Mouse (Mus musculus): ENCODE results near the gene 2300009A05Rik. TPM values are rescaled to one million over a fixed set of nuclear protein-coding genes. Genes with fewer than 3 reads are reported as not detected.

Gene 2300009A05Rik
- 3.5 and 7.2 TPM in 2 replicates for total RNA-seq (2023)

GRCm38 (mm10) chr9:63398611-63399462, at the start of gene 2300009A05Rik:
Gene 2300009A05Rik (minus strand): TSS chr9:63399246.

DNA sequence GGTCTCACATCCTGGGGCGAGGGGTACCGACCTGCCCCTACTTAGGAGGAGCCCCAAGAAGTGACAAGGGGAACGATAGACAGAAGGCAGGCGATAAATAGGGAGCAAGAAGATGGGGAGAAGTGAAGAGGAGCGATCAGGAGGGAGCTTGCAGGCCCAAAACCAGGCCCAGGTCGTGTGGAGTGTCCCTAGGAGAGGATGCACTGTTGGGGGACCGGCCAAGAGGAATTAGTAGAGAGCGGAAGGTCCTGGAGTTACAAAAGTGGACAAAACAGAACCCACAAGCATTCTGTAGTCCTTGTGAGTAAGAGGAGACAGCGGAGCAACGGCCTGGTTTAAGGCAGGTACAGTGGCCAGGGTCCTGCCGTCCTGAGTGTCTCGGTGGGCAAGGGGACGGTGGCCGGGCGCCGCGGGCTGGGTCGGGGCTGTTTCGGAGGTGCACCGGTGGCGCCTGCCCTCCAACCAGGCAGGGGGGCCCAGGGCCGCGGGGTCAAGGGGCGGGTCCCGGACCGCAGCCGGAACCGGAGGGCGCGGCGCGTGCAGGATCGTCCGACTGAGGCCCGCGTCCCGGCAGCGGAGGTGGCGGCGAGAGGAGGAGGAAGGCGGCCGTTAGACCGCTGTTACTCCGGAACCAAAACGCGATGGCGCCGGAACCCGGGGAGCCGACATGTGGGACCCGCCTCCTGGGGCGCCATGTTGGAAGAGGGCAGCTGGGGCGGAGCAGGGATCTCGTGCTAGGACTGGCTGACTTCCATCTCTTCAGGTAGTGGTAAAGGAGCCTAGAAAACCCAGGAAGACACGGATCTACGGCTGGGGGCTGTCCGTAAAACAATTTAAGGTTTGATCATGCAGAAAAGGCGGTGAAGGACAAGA, 21.5 kb downstream of the 2300009A05Rik start, which contains the start of gene Map2k5:
Gene Map2k5, minus strand, starts transcription at position 633 of the 873 bp plus-strand sequence.

Other genes starting within 250 kb of the 2300009A05Rik start
- 15.8 and 20.0 TPM in 2 replicates for gene Map2k5, start 21.3 kb downstream of the 2300009A05Rik start, total RNA-seq (2023)
- 0.22 and 0.23 TPM in 2 replicates for gene Iqch, start 203.2 kb upstream of the 2300009A05Rik start, total RNA-seq (2023)
- gene Aagab, start 203.4 kb upstream of the 2300009A05Rik start, total RNA-seq (2023): 24.5 and 28.3 TPM in 2 replicates

All from neutrophil, adult 65 days (primary cell).